Mouse (Mus musculus): ENCODE results near the gene Man1b1. TPM values are rescaled to one million over a fixed set of nuclear protein-coding genes. Genes with fewer than 3 reads are reported as not detected.

Man1b1 gene
- polyA plus RNA-seq, 1 experiment from 2014 or later: 15.3 TPM

Other genes starting within 250 kb of the Man1b1 start
- 0.82 and 0.85 TPM in 2 replicates for gene Noxa1, start 237.2 kb upstream of the Man1b1 start, polyA plus RNA-seq (2015; fragmentation: Nextera tagmentation; extraction: Ambion mirVana)
- gene Nrarp, start 151.6 kb upstream of the Man1b1 start, polyA plus RNA-seq (2015; fragmentation: Nextera tagmentation; extraction: Ambion mirVana): 1.1 and 1.3 TPM in 2 replicates
- 6.5 and 6.6 TPM in 2 replicates for gene Tor4a, start 135.5 kb upstream of the Man1b1 start, polyA plus RNA-seq (2015; fragmentation: Nextera tagmentation; extraction: Ambion mirVana)
- 33.9 and 34.9 TPM in 2 replicates for gene Nelfb, start 120.8 kb upstream of the Man1b1 start, polyA plus RNA-seq (2015; fragmentation: Nextera tagmentation; extraction: Ambion mirVana)
- not detected in 2 replicates for gene Stpg3, start 117.7 kb upstream of the Man1b1 start, polyA plus RNA-seq (2015; fragmentation: Nextera tagmentation; extraction: Ambion mirVana)
- gene Fam166a, start 113.6 kb upstream of the Man1b1 start, polyA plus RNA-seq (2015; fragmentation: Nextera tagmentation; extraction: Ambion mirVana): not detected in 2 replicates
- 590 and 624 TPM in 2 replicates for gene Tubb4b, start 107.6 kb upstream of the Man1b1 start, polyA plus RNA-seq (2015; fragmentation: Nextera tagmentation; extraction: Ambion mirVana)
- 0.08 TPM in 1 of 2 replicates, not detected in the other for gene Slc34a3, start 98.0 kb upstream of the Man1b1 start, polyA plus RNA-seq (2015; fragmentation: Nextera tagmentation; extraction: Ambion mirVana)
- not detected in 2 replicates for gene Rnf224, start 95.6 kb upstream of the Man1b1 start, polyA plus RNA-seq (2015; fragmentation: Nextera tagmentation; extraction: Ambion mirVana)
- 0.77 TPM in 1 of 2 replicates, not detected in the other for gene Rnf208, start 90.1 kb upstream of the Man1b1 start, polyA plus RNA-seq (2015; fragmentation: Nextera tagmentation; extraction: Ambion mirVana)
- gene Cysrt1, start 89.9 kb upstream of the Man1b1 start, polyA plus RNA-seq (2015; fragmentation: Nextera tagmentation; extraction: Ambion mirVana): not detected in 2 replicates
- gene AL732309.1, start 85.5 kb upstream of the Man1b1 start, polyA plus RNA-seq (2015; fragmentation: Nextera tagmentation; extraction: Ambion mirVana): 1.4 and 1.8 TPM in 2 replicates
- gene Tmem203, start 76.9 kb upstream of the Man1b1 start, polyA plus RNA-seq (2015; fragmentation: Nextera tagmentation; extraction: Ambion mirVana): 10.9 and 12.0 TPM in 2 replicates
- 3.7 and 4.7 TPM in 2 replicates for gene Tprn, start 69.7 kb upstream of the Man1b1 start, polyA plus RNA-seq (2015; fragmentation: Nextera tagmentation; extraction: Ambion mirVana)
- 94.7 and 111 TPM in 2 replicates for gene Ssna1, start 59.9 kb upstream of the Man1b1 start, polyA plus RNA-seq (2015; fragmentation: Nextera tagmentation; extraction: Ambion mirVana)
- gene Anapc2, start 59.9 kb upstream of the Man1b1 start, polyA plus RNA-seq (2015; fragmentation: Nextera tagmentation; extraction: Ambion mirVana): 40.1 and 40.5 TPM in 2 replicates
- not detected in 2 replicates for gene Tmem210, start 44.2 kb upstream of the Man1b1 start, polyA plus RNA-seq (2015; fragmentation: Nextera tagmentation; extraction: Ambion mirVana)
- gene Lrrc26, start 42.4 kb upstream of the Man1b1 start, polyA plus RNA-seq (2015; fragmentation: Nextera tagmentation; extraction: Ambion mirVana): not detected in 2 replicates
- 0.02 TPM in 1 of 2 replicates, not detected in the other for gene Grin1, start 13.2 kb upstream of the Man1b1 start, polyA plus RNA-seq (2015; fragmentation: Nextera tagmentation; extraction: Ambion mirVana)
- gene Dpp7, start 24.0 kb downstream of the Man1b1 start, polyA plus RNA-seq (2015; fragmentation: Nextera tagmentation; extraction: Ambion mirVana): 10.8 and 11.5 TPM in 2 replicates
- gene Uap1l1, start 33.3 kb downstream of the Man1b1 start, polyA plus RNA-seq (2015; fragmentation: Nextera tagmentation; extraction: Ambion mirVana): 12.6 and 14.0 TPM in 2 replicates
- 14.7 and 16.2 TPM in 2 replicates for gene Sapcd2, start 40.0 kb downstream of the Man1b1 start, polyA plus RNA-seq (2015; fragmentation: Nextera tagmentation; extraction: Ambion mirVana)
- gene Entpd2, start 63.5 kb downstream of the Man1b1 start, polyA plus RNA-seq (2015; fragmentation: Nextera tagmentation; extraction: Ambion mirVana): 0.54 and 1.0 TPM in 2 replicates
- 4.7 and 4.8 TPM in 2 replicates for gene Npdc1, start 67.0 kb downstream of the Man1b1 start, polyA plus RNA-seq (2015; fragmentation: Nextera tagmentation; extraction: Ambion mirVana)
- gene Fut7, start 90.9 kb downstream of the Man1b1 start, polyA plus RNA-seq (2015; fragmentation: Nextera tagmentation; extraction: Ambion mirVana): 0.96 and 1.2 TPM in 2 replicates
- gene Abca2, start 96.4 kb downstream of the Man1b1 start, polyA plus RNA-seq (2015; fragmentation: Nextera tagmentation; extraction: Ambion mirVana): 1.3 and 1.8 TPM in 2 replicates
- gene Clic3, start 124.5 kb downstream of the Man1b1 start, polyA plus RNA-seq (2015; fragmentation: Nextera tagmentation; extraction: Ambion mirVana): 0.54 and 0.63 TPM in 2 replicates
- 10.1 TPM in 2 replicates for gene Paxx, start 128.8 kb downstream of the Man1b1 start, polyA plus RNA-seq (2015; fragmentation: Nextera tagmentation; extraction: Ambion mirVana)
- gene Ptgds, start 137.7 kb downstream of the Man1b1 start, polyA plus RNA-seq (2015; fragmentation: Nextera tagmentation; extraction: Ambion mirVana): 0.35 and 0.71 TPM in 2 replicates
- gene Lcn12, start 161.6 kb downstream of the Man1b1 start, polyA plus RNA-seq (2015; fragmentation: Nextera tagmentation; extraction: Ambion mirVana): not detected in 2 replicates
- 23.8 and 24.7 TPM in 2 replicates for gene Fbxw5, start 168.4 kb downstream of the Man1b1 start, polyA plus RNA-seq (2015; fragmentation: Nextera tagmentation; extraction: Ambion mirVana)
- 90.7 and 105 TPM in 2 replicates for gene C8g, start 169.4 kb downstream of the Man1b1 start, polyA plus RNA-seq (2015; fragmentation: Nextera tagmentation; extraction: Ambion mirVana)
- gene Traf2, start 214.6 kb downstream of the Man1b1 start, polyA plus RNA-seq (2015; fragmentation: Nextera tagmentation; extraction: Ambion mirVana): 13.0 and 13.3 TPM in 2 replicates
- gene Edf1, start 225.5 kb downstream of the Man1b1 start, polyA plus RNA-seq (2015; fragmentation: Nextera tagmentation; extraction: Ambion mirVana): 190 and 194 TPM in 2 replicates
- 2.9 and 7.2 TPM in 2 replicates for gene Mamdc4, start 242.5 kb downstream of the Man1b1 start, polyA plus RNA-seq (2015; fragmentation: Nextera tagmentation; extraction: Ambion mirVana)
- 31.2 and 34.4 TPM in 2 replicates for gene Phpt1, start 242.9 kb downstream of the Man1b1 start, polyA plus RNA-seq (2015; fragmentation: Nextera tagmentation; extraction: Ambion mirVana)
- 0.07 TPM in 1 of 2 replicates, not detected in the other for gene Ajm1, start 249.4 kb downstream of the Man1b1 start, polyA plus RNA-seq (2015; fragmentation: Nextera tagmentation; extraction: Ambion mirVana)

Measured in liver, embryonic 16.5 days (tissue).